Mouse (Mus musculus) lung, postnatal 36 days (tissue): Measurements from ENCODE around the gene Dusp1.

ENCODE experiments used
- DNase-seq: peaks from one replicate; pipeline ENCODE4 v3.0.0; 2022; ENCODE audit warnings: mixed read lengths

Dusp1 gene

GRCm38 (mm10) chr17:26457506-26457905, 104.4 kb downstream of the Dusp1 start:
- DNase-seq: no peak
